Comparison of ENCODE assay signal across 31 mouse cellular contexts in the genomic region with DNA sequence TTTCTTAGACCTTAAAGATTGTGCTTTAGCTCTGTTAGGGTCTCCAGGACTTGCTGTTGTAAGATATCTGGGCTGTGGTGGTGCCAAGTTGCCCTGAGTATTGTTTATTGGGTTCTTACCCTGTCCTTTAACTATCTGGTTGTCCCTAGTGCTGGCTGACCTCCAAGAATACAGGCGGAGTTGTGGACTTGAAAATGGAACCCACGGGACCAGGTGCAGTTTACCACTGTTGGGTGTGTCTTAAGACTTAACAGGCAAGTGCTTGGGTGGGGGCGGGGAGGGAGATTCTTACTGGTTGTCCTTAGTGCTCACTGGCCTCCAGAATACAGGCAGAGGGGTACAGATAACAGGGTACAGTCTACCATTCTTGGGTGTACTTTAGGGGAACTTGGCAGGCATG. TPM values are rescaled to one million over a fixed set of nuclear protein-coding genes. Genes with fewer than 3 reads are reported as not detected.
DNase-seq lines count a peak whose midpoint lies in the region; ATAC-seq and TF ChIP-seq lines count a peak whose summit lies in the region.
"Had no signal": no experiment of that assay in that cellular context is flagged by ENCODE, and none has a peak within 500 bp of the region (broad histone marks: within the 10 kb centered on the region; RNA-seq: fewer than 3 reads in every experiment).

No protein-coding gene starts in this region.

- no peak overlapping the region for H3K27ac ChIP-seq in ES-Bruce4 (ENCODE audit: insufficient read depth, low read length)
- no peak overlapping the region for H3K27ac ChIP-seq in intestine, embryonic 16.5 days (ENCODE audit: low read length)
- no peak overlapping the region for H3K27ac ChIP-seq in midbrain, embryonic 11.5 days (ENCODE audit: low read depth, low read length)
- no peak overlapping the region for H3K27ac ChIP-seq in left cerebral cortex, adult 2 months
- H3K27ac ChIP-seq: embryonic facial prominence, embryonic 13.5 days; embryonic facial prominence, embryonic 15.5 days; forebrain, embryonic 10.5 days; forebrain, embryonic 12.5 days had no signal

- no peaks in the 10 kb centered on the region; the same call in 1 of the 2 replicates for H3K36me3 ChIP-seq in ES-Bruce4 (ENCODE audit: control insufficient read depth, insufficient read depth, low read length, poor library complexity, severe bottlenecking)
- H3K36me3 ChIP-seq in intestine, embryonic 16.5 days (ENCODE audit: control insufficient read depth, insufficient read depth, low read length): no peaks in the 10 kb centered on the region
- no peaks in the 10 kb centered on the region for H3K36me3 ChIP-seq in midbrain, embryonic 11.5 days (ENCODE audit: control insufficient read depth, insufficient read depth, low read length)
- H3K36me3 ChIP-seq: embryonic facial prominence, embryonic 13.5 days; embryonic facial prominence, embryonic 15.5 days; forebrain, embryonic 10.5 days; forebrain, embryonic 12.5 days; G1E had no signal

- H3K4me3 ChIP-seq in ES-Bruce4 (ENCODE audit: low read depth, low read length): no peak overlapping the region
- H3K4me3 ChIP-seq in intestine, embryonic 16.5 days (ENCODE audit: low read length): no peak overlapping the region
- no peak overlapping the region for H3K4me3 ChIP-seq in midbrain, embryonic 11.5 days (ENCODE audit: low read depth, low read length)
- no peak overlapping the region for H3K4me3 ChIP-seq in left cerebral cortex, adult 2 months
- H3K4me3 ChIP-seq: embryonic facial prominence, embryonic 13.5 days; embryonic facial prominence, embryonic 15.5 days; erythroblast, embryonic 14.5 days; forebrain, embryonic 10.5 days; forebrain, embryonic 12.5 days had no signal

- intact Hi-C loops in left cerebral cortex, adult 2 months (cut with DNase I): no loop called here

- H3K4me2 ChIP-seq in intestine, embryonic 16.5 days (ENCODE audit: low read depth, low read length): no peak overlapping the region
- H3K4me2 ChIP-seq in midbrain, embryonic 11.5 days: no peak overlapping the region
- H3K4me2 ChIP-seq: embryonic facial prominence, embryonic 13.5 days; embryonic facial prominence, embryonic 15.5 days; forebrain, embryonic 12.5 days had no signal

- ATAC-seq in intestine, embryonic 16.5 days: peak; percentile 78
- no peak for ATAC-seq in midbrain, embryonic 11.5 days (ENCODE audit: low FRiP score)
- ATAC-seq: forebrain, embryonic 14.5 days; forebrain, embryonic 16.5 days; Patski had no signal

- no peaks in the 10 kb centered on the region for H3K9me3 ChIP-seq in ES-Bruce4 (replicated peaks; ENCODE audit: control insufficient read depth, insufficient read depth, low read length, poor library complexity, severe bottlenecking)
- H3K9me3 ChIP-seq in intestine, embryonic 16.5 days (ENCODE audit: control insufficient read depth, low read length): no peaks in the 10 kb centered on the region
- H3K9me3 ChIP-seq in midbrain, embryonic 11.5 days (ENCODE audit: control insufficient read depth, low read length): no peaks in the 10 kb centered on the region
- H3K9me3 ChIP-seq: embryonic facial prominence, embryonic 13.5 days; embryonic facial prominence, embryonic 15.5 days; forebrain, embryonic 10.5 days; forebrain, embryonic 12.5 days had no signal

- H3K27me3 ChIP-seq in ES-Bruce4 (ENCODE audit: control insufficient read depth, insufficient read depth, low read length, poor library complexity, severe bottlenecking): no peaks in the 10 kb centered on the region
- no peaks in the 10 kb centered on the region for H3K27me3 ChIP-seq in intestine, embryonic 16.5 days (replicated peaks; ENCODE audit: control insufficient read depth, insufficient read depth, low read length)
- no peaks in the 10 kb centered on the region for H3K27me3 ChIP-seq in midbrain, embryonic 11.5 days (ENCODE audit: control insufficient read depth, insufficient read depth, low read length)
- H3K27me3 ChIP-seq: embryonic facial prominence, embryonic 13.5 days; embryonic facial prominence, embryonic 15.5 days; forebrain, embryonic 12.5 days; Patski had no signal

- H3K9ac ChIP-seq in ES-Bruce4 (ENCODE audit: low read depth, poor library complexity, severe bottlenecking): no peak overlapping the region
- H3K9ac ChIP-seq in intestine, embryonic 16.5 days (ENCODE audit: low read depth, low read length): no peak overlapping the region
- H3K9ac ChIP-seq in midbrain, embryonic 11.5 days (ENCODE audit: low read length): no peak overlapping the region
- H3K9ac ChIP-seq: embryonic facial prominence, embryonic 13.5 days; embryonic facial prominence, embryonic 15.5 days; forebrain, embryonic 12.5 days had no signal

- WGBS in intestine, embryonic 16.5 days: 61% methylated on average over 3 of the region's 3 CpGs
- WGBS in large intestine, adult 2 months: 24% methylated on average over 3 of the region's 3 CpGs
- WGBS in midbrain, embryonic 11.5 days: 87% methylated on average over 3 of the region's 3 CpGs

- no peak for TF ChIP-seq POLR2A in ES-Bruce4 (IDR thresholded peaks at IDR 0.05; ENCODE audit: insufficient read depth, low read length)

- DNase-seq in WW6 (ENCODE audit: low read depth, low spot score): peak; percentile 3
- peak; percentile 81 for DNase-seq in large intestine, adult 2 months (ENCODE audit: low read depth, low spot score)
- no peak for DNase-seq in midbrain, embryonic 11.5 days (ENCODE audit: low spot score, missing footprints)
- DNase-seq in layer of hippocampus, postnatal 14 days (ENCODE audit: low spot score in 2 of 2): no peak
- no peak for DNase-seq in cerebellum, adult 8-10 months
- DNase-seq in left cerebral cortex, adult 2 months (ENCODE audit: extremely low spot score in 1 of 2, low spot score in 2 of 2): no peak
- DNase-seq: adrenal gland, adult 2 months; adrenal gland, postnatal 10 days; adrenal gland, postnatal 25 days; cerebellum, adult 11 months; cerebellum, adult 18-20 months; cerebellum, adult 9-10 months; cerebellum, postnatal 10 days; cerebellum, postnatal 25 days; embryo, embryonic 11 days had no signal

- TF ChIP-seq EP300 in ES-Bruce4 (IDR thresholded peaks at IDR 0.05; ENCODE audit: insufficient read depth, low read depth, low read length): 0 out of 2 replicates have a peak, but pooled peaks have one; percentile 14

- no peak for TF ChIP-seq CTCF in ES-Bruce4 (IDR thresholded peaks at IDR 0.05; ENCODE audit: low read depth, low read length)
- no peak for TF ChIP-seq CTCF in left cerebral cortex, adult 2 months (IDR thresholded peaks at IDR 0.05)

- H3K4me1 ChIP-seq in ES-Bruce4 (ENCODE audit: control insufficient read depth, insufficient read depth, low read length): peaks cover 6% of the 10 kb centered on the region
- H3K4me1 ChIP-seq in intestine, embryonic 16.5 days (ENCODE audit: control insufficient read depth, insufficient read depth, low read length): no peaks in the 10 kb centered on the region
- H3K4me1 ChIP-seq in midbrain, embryonic 11.5 days (ENCODE audit: control insufficient read depth, insufficient read depth, low read length): no peaks in the 10 kb centered on the region
- H3K4me1 ChIP-seq: embryonic facial prominence, embryonic 13.5 days; embryonic facial prominence, embryonic 15.5 days; forebrain, embryonic 10.5 days; forebrain, embryonic 12.5 days had no signal

RNA-seq across cellular contexts. Expression of a gene that starts 17.2 kb away (rescaled TPM):
- polyA plus RNA-seq in ES-Bruce4 (2011; ENCODE audit: insufficient read depth, insufficient read length, low read depth, missing spikeins): not detected in 2 replicates
- polyA plus RNA-seq in intestine, embryonic 16.5 days (2015; fragmentation: Nextera tagmentation; extraction: Ambion mirVana): 0.45 and 0.61 TPM in 2 replicates
- polyA plus RNA-seq in large intestine, adult 2 months (2012; rRNA removed): not detected in 2 replicates
- not detected in 2 replicates for polyA plus RNA-seq in midbrain, embryonic 11.5 days (2014; fragmentation: Nextera tagmentation; extraction: Ambion mirVana)
- total RNA-seq in layer of hippocampus, postnatal 14 days (2021): not detected
- total RNA-seq in left cerebral cortex, adult 2 months (2021): not detected
- total RNA-seq: adrenal gland, adult 2 months; adrenal gland, postnatal 10 days; adrenal gland, postnatal 25 days; adrenal gland, postnatal 4 days; common myeloid progenitor, adult 5-6 weeks had no signal
- polyA plus RNA-seq: adrenal gland, adult 2 months; brain, embryonic 14.5 days; C2C12; embryonic facial prominence, embryonic 11.5 days; embryonic facial prominence, embryonic 13.5 days; embryonic facial prominence, embryonic 15.5 days; erythroblast, embryonic 14.5 days; forebrain, embryonic 10.5 days; forebrain, embryonic 12.5 days; forebrain, embryonic 14.5 days; forebrain, embryonic 16.5 days; G1E; Patski had no signal

Comparison
In these comparisons a context has a peak if more than half of its experiments do, and no peak if none do; other contexts are left out.
1. DNase-seq: peak in WW6 (single experiment) and large intestine, adult 2 months (single experiment); none in midbrain, embryonic 11.5 days (single experiment), layer of hippocampus, postnatal 14 days (0 of 2), cerebellum, adult 8-10 months (single experiment) and left cerebral cortex, adult 2 months (0 of 2).